Mouse (Mus musculus) olfactory bulb, adult 2 months (tissue): ENCODE results near the gene Gm17657. TPM values are rescaled to one million over a fixed set of nuclear protein-coding genes. Genes with fewer than 3 reads are reported as not detected.
"Not testable (repeated sequence)": the region's sequence is repeated elsewhere in the genome, so short reads cannot be mapped to it uniquely, and the experiment has no call there.

Experiments
- H3K27ac ChIP-seq: fragments of 200-500 bp; 2 replicates; pipeline ENCODE4 v1.5.1; 2012; ENCODE audit warnings: low read depth, low read length; ENCODE audit not compliant: insufficient read depth
- H3K4me1 ChIP-seq: fragments of 200-500 bp; 2 replicates; pipeline ENCODE4 v1.6.1; 2012; ENCODE audit warnings: low read length; ENCODE audit not compliant: control insufficient read depth, insufficient read depth
- H3K4me3 ChIP-seq: fragments of 200-500 bp; 2 replicates; pipeline ENCODE4 v1.5.1; 2012; ENCODE audit warnings: mild to moderate bottlenecking, low read depth, low read length, moderate library complexity; ENCODE audit not compliant: insufficient read depth
- CTCF ChIP-seq: fragments of 200-500 bp; IDR thresholded peaks from 2 replicates; pipeline ENCODE4 v1.5.1; 2012; ENCODE audit warnings: low read depth, mild to moderate bottlenecking, low read length, moderate library complexity; ENCODE audit not compliant: insufficient read depth
- POLR2A ChIP-seq: fragments of 200-500 bp; IDR thresholded peaks from 2 replicates; pipeline ENCODE4 v1.6.1; 2012; ENCODE audit warnings: mild to moderate bottlenecking, low read depth, low read length, moderate library complexity; ENCODE audit not compliant: insufficient read depth
- WGBS: fragments of 180-500 bp; shearing (Covaris S2); methylation state at CpG from one replicate; pipeline ENCODE4 v1.1.7; 2018; 5-methylcytosine and 5-hydroxymethylcytosine counted together
- polyA plus RNA-seq: library from polyadenylated mRNA; stranded (reverse); fragments of >200 nt; gene quantifications from 2 replicates; pipeline ENCODE4 v1.2.4, GENCODE M21; 2012; ENCODE audit warnings: low replicate concordance; ENCODE audit not compliant: missing spikeins, insufficient read depth, insufficient read length

The Gm17657 gene
- polyA plus RNA-seq, 1 experiment, result not detected

- Histone ChIP-seq H3K27ac (no peak overlapping the region), H3K4me3 (no peak overlapping the region), H3K4me1 (no peaks in the 10 kb centered on the region; the same call in 1 of the 2 replicates)
- WGBS, result 81% methylated on average over 5 of the region's 5 CpGs
- no peak for TF ChIP-seq CTCF
- no peak for TF ChIP-seq POLR2A
Measured at GRCm38 (mm10) chr17:29503700-29504099, 45.7 kb downstream of the Gm17657 start.

- TF ChIP-seq CTCF (no peak), POLR2A (no peak)
- no peak overlapping the region for H3K27ac ChIP-seq
- H3K4me3 ChIP-seq, result no peak overlapping the region
- 22% methylated on average over 32 of the region's 32 CpGs for WGBS
- no peaks in the 10 kb centered on the region; the same call in 1 of the 2 replicates for H3K4me1 ChIP-seq
Measured at GRCm38 (mm10) chr17:29502669-29503665, 46.5 kb downstream of the Gm17657 start.

- H3K27ac ChIP-seq, result no peak overlapping the region
- no peak overlapping the region for H3K4me3 ChIP-seq
- 85% methylated on average over 7 of the region's 7 CpGs for WGBS
- no peaks in the 10 kb centered on the region; the same call in 1 of the 2 replicates for H3K4me1 ChIP-seq
- TF ChIP-seq CTCF (no peak), POLR2A (no peak)
Measured at GRCm38 (mm10) chr17:29502005-29502668, 47.3 kb downstream of the Gm17657 start.

GRCm38 (mm10) chr17:29500802-29501469 is 48.5 kb downstream of the Gm17657 start:
- no peaks in the 10 kb centered on the region; the same call in 1 of the 2 replicates for H3K4me1 ChIP-seq

GRCm38 (mm10) chr17:29500243-29500740 is 49.1 kb downstream of the Gm17657 start:
- 88% methylated on average over 7 of the region's 7 CpGs for WGBS
- Histone ChIP-seq H3K4me1 (no peaks in the 10 kb centered on the region; the same call in 1 of the 2 replicates), H3K27ac (no peak overlapping the region), H3K4me3 (no peak overlapping the region)
- TF ChIP-seq POLR2A (no peak), CTCF (no peak)

More at GRCm38 (mm10) chr17:29500802-29501469, 48.5 kb downstream of the Gm17657 start:
- H3K4me3 ChIP-seq, result no peak overlapping the region
- no peak overlapping the region for H3K27ac ChIP-seq
- no peak for TF ChIP-seq POLR2A
- TF ChIP-seq CTCF, result no peak
- WGBS, result 85% methylated on average over 17 of the region's 17 CpGs

- WGBS, result 91% methylated on average over 6 of the region's 6 CpGs
- no peak overlapping the region for H3K27ac ChIP-seq
- no peak overlapping the region for H3K4me3 ChIP-seq
- H3K4me1 ChIP-seq, result no peaks in the 10 kb centered on the region; the same call in 1 of the 2 replicates
- TF ChIP-seq POLR2A (no peak), CTCF (no peak)
Measured at GRCm38 (mm10) chr17:29499511-29499910, 49.9 kb downstream of the Gm17657 start.

- not testable (repeated sequence) for H3K27ac ChIP-seq, H3K4me3 ChIP-seq, H3K4me1 ChIP-seq
- 97% methylated on average over 2 of the region's 2 CpGs for WGBS
Measured at GRCm38 (mm10) chr17:29498952-29499351, 50.5 kb downstream of the Gm17657 start.

GRCm38 (mm10) chr17:29498028-29498427 is 51.4 kb downstream of the Gm17657 start:
- WGBS, result 60% methylated on average over 4 of the region's 4 CpGs
- H3K4me3 ChIP-seq, result no peak overlapping the region
- H3K4me1 ChIP-seq, result no peaks in the 10 kb centered on the region
- TF ChIP-seq CTCF (no peak), POLR2A (no peak)
- H3K27ac ChIP-seq, result no peak overlapping the region

- WGBS, result 88% methylated on average over 1 of the region's 1 CpGs
- H3K27ac ChIP-seq, H3K4me3 ChIP-seq, H3K4me1 ChIP-seq: not testable (repeated sequence)
Measured at GRCm38 (mm10) chr17:29497481-29497880, 52.0 kb downstream of the Gm17657 start.
